Mouse (Mus musculus) right cerebral cortex, adult 18-20 months (tissue): Measurements from ENCODE around the gene Grsf1.

Source experiments
- DNase-seq: peaks from one replicate; pipeline ENCODE4 v3.0.0; 2022; ENCODE audit warnings: mixed read lengths

The Grsf1 gene

DNA sequence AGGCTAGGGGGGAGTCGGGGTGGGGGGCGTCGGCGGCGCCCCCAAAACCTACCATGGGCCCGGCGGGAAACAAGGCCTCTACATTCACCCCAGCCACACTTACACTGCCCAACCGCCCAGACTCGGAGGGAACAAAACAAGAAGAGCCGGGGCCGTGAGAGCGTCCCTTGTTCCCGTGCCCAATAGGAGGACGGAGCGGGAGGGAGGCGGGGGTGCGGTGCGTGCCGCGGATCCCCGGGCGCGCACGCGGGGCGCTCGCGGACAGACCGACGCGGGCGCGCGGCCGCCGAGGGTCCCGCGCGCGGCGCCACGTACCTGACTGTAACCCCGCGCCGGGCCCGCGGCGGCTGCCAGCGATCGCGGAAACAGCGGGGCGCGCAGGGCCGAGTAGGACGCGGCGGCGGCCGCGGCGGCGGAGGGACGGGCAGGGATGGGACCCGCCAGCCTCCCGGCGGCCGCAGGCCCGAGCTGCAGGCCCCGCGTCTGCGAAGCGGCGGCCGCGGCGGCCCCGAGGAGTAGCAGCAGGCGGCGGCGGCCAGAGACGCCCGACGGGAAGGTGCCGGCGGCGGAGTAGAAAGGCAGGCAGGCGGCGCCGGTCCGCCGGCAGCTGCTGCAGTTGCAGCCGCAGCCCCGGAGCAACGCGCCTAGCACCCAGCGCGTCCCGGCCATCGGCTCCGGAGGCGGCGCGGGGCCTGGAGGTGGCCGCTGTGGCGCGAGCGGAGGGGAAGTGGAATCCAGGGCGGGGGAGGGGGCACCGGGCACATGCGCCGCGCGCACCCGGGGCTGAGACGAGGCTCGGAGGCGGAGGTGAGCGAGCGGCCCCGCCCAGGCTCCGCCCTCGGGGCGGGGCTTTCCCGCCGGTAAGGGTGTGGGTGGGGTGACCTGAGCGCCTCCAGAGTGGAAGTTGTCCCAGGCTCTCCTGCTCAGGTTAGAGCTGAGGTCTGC, at the start of gene Grsf1:
Gene Grsf1, minus strand, starts transcription at position 729 of the 945 bp plus-strand sequence.
- DNase-seq: peak; percentile 93

DNA sequence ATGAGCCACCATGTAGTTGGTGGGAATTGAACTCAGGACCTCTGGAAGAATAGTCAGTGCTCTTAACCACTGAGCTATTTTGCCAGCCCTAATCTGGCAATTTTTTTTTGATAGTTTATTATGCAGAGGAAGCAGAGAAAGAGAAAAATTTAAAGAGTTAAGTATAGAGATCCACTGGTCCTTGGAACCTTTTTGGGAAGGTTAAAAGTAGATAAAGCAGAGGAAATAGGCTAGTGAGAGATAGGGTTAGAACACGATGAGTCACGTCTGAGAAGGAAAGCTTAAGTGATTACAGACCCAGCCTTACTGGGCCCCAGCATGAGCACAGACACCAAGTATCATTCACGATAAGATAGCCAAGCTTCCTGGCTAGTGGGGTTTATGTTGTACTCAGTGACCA, 48.1 kb upstream of the Grsf1 start:
- DNase-seq: no peak

DNA sequence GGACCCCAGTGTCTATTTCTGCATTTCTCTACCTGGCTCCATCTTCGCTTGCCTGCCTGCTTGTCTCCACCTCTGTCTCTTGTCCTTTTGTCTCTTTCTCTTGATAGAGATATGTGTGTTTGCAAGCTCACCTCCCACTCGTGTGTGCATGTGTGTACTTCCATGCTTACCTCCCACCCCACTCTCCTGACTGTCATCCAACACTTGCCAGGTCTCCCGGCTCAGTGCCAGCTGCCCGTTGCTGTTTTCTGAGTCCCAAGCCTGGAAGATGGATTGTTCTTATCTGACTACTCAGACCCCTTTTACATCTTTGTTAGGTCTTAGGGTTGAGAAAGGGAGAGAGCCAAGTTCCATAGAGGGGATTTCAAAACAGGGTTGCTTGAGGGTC, 46.2 kb upstream of the Grsf1 start:
- DNase-seq: peak; percentile 9

DNA sequence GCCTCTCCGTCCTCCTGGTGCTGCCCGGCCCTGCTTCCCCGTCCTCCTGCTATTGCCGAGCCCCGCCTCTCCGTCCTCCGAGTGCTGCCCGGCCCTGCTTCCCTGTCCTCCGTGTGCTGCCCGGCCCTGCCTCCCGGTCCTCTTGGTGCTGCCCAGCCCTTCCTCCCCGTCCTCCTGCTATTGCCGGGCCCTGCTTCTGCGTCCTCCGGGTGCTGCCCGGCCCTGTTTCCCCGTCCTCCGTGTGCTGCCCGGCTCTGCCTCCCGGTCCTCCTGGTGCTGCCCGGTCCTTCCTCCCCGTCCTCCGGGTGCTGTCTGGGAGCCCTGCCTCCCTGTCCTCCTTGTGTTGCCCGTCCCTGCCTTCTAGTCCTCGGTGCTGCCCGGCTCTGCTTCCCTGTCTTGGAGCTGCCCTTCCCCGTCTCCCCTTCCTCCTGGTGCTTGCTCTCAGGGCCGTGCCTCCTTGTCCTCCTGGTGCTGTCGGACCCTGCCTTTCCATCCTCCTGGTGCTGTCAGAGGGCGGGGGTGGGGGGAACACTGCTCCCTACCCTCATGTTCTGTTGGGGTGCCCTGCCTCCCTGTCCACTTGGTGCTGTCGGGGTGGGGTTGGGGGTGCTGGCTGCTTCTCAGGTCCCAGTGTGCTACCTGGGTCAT, 45.7 kb upstream of the Grsf1 start:
- peak; percentile 15 for DNase-seq

DNA sequence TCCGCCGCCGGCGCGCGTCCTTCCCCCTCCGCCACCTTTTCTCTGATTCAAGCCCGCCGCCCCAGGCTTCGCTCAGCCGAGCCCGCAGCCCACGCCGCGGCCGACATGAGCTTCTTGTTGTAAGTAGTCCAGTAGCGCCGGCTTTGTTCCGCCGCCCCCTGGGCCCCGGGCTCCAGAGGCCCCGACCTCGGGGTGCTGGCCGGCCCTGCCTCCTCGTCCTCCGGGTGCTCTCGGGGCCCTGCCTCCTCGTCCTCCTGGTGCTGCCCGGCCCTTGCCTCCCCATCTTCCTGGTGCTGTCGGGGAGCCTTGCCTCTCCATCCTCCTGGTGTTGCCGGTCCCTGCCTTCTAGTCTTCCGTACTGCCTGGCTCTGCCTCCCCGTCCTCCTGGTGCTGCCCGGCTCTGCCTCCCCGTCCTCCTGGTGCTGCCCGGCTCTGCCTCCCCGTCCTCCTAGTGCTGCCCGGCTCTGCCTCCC, 45.1 kb upstream of the Grsf1 start:
- DNase-seq: no peak

DNA sequence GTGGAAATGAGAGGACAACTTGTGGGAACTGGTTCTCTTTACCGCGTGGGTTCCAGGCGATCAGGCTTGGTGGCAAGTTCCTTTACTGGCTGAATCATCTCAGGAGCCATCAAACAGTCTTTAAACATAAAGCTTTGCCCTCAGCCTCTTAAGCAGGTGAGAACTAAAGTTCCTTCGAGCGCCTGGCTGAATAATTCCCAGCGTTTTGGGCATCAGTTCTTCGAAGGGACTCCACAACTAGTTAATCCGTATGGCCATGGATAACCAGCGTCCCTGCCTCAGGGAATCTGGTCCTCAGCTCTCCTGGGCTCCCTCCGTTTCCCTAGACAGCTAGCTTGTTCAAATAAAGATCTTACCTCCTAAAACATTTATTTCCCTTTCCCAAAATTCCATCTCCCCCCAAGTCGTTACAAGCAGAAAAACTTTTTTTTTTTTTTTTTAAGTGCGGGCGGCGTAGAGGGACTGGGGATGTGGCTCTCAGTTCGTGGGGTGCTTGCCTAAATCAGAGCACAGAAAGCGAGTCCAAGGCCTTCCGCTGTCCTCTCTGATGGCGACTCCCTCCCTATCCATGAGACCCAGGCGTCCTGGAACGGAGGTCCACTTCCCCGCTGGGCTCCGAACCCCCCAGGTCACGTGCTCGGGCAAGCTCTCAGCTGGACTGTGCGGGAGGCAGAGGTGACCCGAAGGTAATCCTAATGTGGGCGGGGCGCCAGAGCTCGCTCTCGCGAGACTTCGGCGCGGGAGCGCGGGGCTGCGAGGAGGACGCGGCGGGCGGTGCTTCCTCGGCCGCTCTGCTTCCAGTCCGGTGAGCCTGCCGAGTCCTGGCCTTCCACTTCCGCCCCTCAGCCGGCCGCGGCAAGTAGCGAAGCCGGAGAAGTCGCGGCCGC, 44.4 kb upstream of the Grsf1 start, which contains the start of gene Mob1b:
Gene Mob1b, plus strand, starts transcription at position 740 of the 887 bp plus-strand sequence.
- DNase-seq: peak; percentile 96

DNA sequence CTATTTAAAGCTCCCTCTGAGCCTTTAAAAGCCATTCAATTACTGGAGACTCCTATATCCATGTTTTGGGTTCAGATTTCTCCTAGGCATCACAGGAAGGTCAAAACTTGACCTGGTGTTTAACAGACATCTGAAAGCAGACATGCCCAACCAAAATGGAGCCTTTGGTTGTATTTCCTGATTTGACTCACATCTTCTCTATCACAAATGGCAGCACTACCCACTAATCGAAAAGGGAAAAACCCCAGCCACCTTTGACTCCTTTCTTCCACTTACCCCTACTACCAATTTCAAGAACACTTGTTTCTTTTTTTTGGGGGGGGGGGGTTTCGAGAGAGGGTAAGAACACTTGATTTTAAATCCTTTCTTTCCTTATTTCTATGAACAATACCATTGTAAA, 41.0 kb upstream of the Grsf1 start:
- DNase-seq: no peak

DNA sequence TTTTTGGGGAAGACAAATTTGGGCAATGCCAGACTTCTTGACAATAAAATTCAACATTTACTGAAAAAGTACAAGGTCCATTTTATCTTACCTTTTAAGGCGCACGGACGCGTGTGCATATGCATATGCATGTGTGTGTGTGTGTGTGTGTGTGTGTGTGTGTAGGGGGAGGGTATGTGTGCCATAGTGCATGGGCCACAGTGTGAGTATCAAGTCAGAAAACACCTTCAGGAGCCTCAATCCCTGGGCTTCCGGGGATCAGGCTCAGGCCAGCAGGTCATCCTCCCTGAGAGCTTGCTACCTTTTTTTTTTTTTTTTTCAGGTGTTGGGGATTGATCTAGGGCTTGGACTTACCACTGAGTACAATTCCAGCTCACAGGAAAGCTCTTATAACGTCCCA, 36.4 kb upstream of the Grsf1 start:
- DNase-seq: no peak

DNA sequence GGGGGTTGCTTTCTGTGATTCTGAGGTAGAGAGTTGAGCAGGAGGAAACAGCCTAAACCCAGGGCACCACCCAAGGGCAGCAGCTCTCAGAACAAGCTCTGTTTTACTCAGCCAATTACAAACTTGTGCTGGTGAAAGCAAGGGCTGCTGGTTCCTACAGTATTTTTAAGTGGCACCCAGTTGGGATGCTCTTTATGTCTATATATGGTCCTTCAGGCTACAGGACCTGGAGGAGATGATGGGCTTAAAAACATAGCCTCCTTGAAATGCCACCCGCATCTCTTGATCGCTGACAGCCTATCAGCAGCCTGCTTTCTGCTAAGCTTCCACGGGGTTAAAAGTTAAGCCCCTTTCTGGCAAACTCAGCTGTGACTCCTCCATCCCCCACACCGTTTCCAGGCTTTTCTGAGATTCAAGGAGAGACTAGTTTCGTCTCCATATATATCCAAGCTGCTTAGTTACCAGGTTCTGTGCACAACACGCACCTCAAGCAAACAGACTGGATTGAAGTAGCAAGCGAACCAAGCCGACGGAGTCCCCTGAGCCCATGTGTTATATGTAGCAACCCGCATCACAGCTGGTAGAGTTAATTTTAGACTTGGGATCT, 35.8 kb upstream of the Grsf1 start:
- peak; percentile 8 for DNase-seq

DNA sequence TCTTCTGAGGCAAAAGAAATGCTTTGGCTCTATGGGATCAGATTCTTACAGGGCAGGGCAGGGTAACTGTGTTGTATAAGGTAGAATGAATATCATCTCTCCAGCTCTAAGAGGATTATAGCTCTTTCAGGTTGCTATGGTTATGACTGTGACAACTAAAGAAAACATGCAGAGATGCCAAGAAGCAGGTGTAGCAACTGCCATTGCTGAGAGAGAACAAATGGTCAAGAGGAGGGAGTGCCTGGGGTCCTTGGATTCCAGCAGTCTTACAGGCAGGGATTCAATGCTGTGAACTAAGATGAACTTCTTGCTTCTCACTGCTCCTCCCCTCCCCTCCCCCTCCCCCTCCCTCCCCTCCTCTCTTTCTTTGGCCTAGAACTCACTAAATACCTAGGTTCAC, 35.2 kb upstream of the Grsf1 start:
- DNase-seq: no peak

DNA sequence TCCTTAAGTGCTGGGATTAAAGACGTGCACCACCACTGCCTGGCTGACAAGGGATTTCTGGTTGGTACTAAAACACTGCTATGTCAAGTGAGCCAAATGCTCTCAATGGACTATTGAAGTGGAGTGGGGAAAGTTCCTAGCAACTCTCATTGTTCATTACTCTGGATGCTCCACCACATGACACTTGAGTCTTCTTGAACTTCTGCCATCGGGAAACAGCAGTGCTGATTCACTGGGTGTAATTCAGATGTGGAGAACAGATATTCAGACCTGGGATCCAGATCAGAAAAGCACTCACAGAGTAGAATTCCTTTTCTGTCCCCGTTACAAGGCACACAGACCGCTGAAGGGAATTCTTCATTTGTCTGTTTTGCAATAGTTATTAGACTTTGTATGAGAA, 27.6 kb upstream of the Grsf1 start:
- no peak for DNase-seq

DNA sequence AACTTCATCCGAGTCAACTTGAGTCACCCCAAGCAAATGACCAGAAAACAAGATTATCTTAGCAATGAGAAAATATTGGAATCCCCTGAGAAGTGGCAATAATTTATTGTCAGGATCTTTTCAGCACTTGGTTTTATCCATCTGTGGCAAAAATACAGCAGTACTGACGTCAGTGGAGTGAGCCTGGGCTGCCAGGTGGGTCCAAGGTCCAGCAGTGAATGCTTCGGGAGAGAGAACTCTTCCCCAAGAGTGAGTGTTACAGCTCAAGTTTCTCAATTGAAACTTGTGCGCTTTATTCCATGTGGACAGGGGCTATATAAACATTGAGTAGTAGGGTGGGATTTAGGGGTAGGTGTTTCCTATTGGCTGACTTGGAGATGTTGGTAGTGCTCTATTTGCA, 26.1 kb upstream of the Grsf1 start:
- DNase-seq: no peak

DNA sequence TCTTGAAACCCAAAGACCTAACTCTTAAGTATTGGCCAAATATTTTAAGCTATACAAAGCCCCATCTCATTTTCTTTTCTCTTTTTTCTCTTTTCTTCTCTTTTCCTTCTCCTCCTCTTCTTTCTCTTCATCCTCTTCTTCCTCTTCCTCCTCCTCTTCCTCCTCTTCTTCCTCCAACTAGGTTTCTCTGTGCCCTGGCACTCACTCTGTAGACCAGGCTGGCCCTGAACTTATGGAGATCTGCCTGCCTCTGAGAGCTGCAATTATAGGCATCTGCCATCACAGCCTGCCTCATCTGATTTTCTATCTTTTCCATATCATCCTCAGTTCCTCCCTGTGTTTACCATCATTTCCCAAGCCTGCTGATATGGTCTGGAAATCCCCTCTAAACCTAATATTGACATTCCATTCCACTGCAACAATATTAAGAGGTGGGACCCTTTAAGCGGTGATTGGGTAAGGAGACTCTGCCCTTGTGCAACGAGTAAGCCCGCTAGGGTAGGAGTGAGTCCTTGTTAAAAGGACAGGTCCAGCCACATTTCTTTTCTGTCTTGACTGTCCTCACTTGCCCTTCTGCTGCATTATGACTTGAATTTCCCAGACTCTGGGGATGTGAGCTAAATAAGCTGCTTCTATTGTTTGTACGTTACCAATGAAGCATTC, 23.4 kb upstream of the Grsf1 start:
- DNase-seq: no peak

DNA sequence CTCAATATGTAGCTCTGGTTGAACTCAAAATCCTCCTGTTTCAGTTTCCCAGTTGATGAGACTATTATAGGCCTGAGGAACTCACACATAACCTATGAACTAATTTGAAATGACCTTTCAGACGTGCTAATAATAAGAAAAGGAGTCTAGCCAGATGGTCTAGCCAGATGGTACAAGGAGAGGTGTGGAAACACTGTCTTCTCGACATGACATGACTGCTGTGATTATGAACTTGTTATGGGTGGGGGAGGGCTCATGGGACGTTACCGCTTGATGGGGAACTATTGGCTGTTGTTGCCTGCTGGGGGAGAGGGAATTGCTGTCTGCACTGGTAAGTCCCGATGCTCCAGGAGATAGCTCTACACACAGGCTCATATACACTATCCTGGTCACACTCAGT, 21.3 kb upstream of the Grsf1 start:
- DNase-seq: no peak

DNA sequence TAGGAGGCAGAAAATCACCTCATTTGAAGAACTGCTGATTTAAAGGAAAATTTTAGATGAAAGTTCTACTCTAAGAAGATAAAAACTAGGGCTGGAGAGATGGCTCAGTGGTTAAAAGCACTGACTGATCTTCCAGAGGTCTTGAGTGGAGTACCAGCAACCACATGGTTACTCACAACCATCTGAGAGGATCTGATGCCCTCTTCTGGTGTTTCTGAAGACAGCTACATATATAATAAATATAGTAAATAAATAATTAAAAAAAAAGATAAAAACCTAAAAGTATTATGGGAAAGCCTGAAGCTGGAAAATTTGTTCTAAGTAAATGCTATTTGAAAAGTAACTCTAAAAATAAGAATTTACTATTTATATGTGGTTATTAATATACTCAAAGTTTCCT, 17.1 kb upstream of the Grsf1 start:
- DNase-seq: no peak

DNA sequence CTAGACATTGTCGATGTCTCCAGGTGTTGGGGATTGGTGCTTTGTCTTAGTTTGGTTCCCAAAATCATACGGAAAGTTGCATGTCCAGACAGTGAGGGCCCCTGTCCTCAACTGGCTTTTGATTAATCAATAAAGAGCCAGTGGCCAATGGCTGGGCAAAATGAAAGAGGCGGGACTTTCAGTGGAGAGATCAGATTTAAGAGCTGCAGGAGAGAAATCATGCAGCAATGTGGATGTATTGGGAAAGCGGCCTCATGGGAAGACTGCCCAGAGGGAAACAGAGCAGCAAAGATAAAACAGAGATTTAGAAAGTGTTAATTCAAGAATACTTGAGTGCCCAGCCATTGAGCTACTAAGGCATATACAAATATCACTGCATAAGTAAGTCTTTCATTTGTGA, 16.6 kb upstream of the Grsf1 start:
- DNase-seq: no peak

DNA sequence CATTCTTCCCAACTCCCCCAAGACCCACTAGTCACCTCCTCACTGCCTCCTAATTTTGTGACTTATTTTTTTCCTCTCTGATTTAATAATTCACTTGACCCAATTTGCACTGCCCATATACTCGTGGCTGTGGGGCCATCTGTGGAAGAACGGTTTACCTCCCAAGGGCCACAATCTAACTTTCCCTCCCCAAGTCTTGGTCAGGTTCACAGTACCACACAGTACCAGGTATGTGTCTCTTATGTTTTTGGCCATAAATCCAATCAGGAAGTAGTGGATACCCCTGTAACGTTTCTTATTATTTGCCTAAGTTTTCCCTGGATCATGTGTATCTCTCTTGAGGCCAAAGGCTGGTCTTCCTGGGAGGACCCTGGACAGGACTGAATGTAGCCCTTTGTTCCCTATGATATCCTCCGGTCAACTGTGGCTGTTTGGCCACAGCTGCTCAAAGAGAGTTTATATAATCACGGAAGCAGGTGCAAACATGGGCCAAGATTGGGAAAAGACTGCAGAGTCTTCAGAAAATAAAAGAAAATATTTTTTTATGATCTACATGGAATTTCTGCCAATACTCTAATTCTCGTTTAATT, 15.6 kb upstream of the Grsf1 start:
- DNase-seq: no peak

DNA sequence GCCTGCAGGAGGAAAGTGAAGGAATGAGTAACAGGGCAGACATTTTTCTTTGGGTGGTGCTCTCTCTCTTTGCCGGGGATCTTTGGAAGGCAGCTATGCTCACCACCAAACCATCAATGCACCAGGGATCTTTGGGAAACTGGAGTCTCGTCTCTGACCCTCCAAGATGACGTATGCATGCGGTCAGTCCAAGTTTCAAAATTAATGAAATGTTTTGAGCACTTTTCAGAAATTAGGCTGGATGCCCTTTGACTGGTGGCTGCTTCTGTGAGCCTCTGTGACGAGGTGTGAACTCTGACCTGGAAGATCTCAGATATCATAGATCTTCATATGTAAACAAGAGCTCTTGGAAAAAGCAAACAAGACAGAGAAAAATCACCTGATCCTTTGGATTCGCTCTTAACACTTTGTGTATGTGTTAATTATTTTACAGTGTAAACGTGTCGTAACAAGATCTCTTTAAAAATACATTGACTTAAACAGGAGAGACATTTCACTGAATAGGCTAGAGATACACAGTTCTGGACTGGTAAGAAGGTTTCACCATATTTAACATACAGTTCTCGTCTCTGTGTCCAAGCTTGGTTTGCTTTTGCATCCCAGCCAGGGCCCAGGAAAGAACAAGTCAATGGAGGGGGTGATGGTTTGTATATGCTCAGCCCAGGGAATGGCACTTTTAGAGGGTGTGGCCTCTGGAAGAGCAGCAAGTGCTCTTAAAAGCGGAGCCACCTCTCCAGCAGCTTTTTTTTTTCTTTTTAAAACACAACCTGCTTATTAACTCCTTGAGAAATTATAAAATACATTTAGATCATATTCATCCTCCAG, 14.9 kb upstream of the Grsf1 start:
- DNase-seq: no peak

DNA sequence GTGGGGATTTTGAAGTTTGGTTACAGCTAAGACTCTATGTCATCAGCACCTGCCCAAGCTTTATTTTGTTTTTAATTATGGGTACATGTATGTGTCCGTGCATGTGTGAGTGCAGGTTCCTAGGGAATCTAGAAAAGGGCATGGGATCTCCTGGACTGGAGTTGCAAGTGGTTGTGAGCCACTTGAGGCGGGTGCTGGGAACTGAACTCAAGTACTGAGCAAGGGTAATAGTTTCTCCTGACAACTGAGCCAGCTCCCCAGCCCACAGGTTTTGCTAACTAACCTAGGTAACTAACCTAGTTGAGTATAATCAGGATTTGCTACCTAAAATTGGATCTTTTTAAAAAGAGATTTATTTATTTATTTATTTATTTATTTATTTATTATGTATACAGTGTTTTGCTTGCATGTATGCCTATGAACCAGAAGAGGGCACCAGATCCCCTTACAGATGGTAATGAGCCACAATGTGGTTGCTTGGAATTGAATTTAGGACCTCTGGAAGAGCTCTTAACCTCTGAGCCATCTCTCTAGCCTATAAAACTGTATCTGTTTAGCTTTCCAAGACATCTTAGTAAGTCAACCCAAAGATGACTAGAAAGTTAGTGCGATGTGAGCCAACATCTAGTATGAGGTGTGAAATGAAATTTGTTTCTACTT, 13.4 kb upstream of the Grsf1 start:
- DNase-seq: no peak

DNA sequence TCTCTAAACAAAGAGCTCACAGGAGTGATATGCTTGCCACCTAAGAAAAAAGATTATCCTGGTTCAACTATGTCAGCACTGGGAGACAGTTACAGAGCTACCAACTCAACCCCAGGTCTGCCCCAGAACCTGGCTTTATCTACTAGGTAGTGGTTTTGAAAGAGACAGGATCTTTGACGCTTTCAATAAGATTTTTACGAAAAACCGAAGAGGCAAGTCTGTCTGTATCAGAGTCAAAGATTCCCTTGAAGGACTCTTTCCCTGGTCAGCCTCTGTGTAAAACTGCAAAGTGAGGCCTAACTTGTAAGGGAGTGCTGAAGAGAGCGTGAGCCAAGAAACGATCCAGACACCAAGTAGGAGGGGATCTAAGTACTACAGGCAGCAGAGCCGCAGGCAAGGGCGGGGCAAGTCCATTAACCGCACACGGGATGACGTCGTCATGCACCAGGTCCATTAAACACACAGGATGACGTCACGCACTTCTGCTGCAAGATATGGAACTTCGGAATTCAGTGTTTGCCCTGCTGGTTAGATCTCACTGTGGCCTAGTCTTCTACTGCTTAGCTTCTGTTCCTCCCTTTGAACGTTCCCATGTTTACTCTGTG, 12.7 kb upstream of the Grsf1 start:
- no peak for DNase-seq
